Mouse (Mus musculus) embryonic fibroblast, embryonic 13.5 days (primary cell): ENCODE measurements around the gene Strip1. TPM values are rescaled to one million over a fixed set of nuclear protein-coding genes. Genes with fewer than 3 reads are reported as not detected.

Experiments used
- H3K27ac ChIP-seq: 2 replicates; pipeline ENCODE4 v1.5.1; 2012; ENCODE audit warnings: low read length, control low read depth, inconsistent platforms; ENCODE audit not compliant: insufficient read depth
- H3K4me1 ChIP-seq: 2 replicates; pipeline ENCODE4 v1.6.1; 2011; ENCODE audit warnings: low read length; ENCODE audit not compliant: control insufficient read depth, insufficient read depth
- H3K4me3 ChIP-seq: 2 replicates; pipeline ENCODE4 v1.5.1; 2011; ENCODE audit warnings: mild to moderate bottlenecking, control low read depth, low read length; ENCODE audit not compliant: insufficient read depth
- CTCF ChIP-seq: IDR thresholded peaks from 2 replicates; pipeline ENCODE4 v1.5.1; 2011; ENCODE audit warnings: mild to moderate bottlenecking, control low read depth, low read length, moderate library complexity, borderline replicate concordance; ENCODE audit not compliant: insufficient read depth
- POLR2A ChIP-seq: IDR thresholded peaks from 2 replicates; pipeline ENCODE4 v1.6.1; 2011; ENCODE audit warnings: low read depth, mild to moderate bottlenecking, control low read depth, low read length, moderate library complexity
- polyA plus RNA-seq: library from polyadenylated mRNA; stranded (reverse); fragments of >200 nt; gene quantifications from 2 replicates; pipeline ENCODE4 v1.2.4, GENCODE M21; 2011; ENCODE audit warnings: low read depth; ENCODE audit not compliant: missing spikeins, insufficient read length

Strip1 gene
- 39.1 and 41.7 TPM in 2 replicates for polyA plus RNA-seq

- Histone ChIP-seq H3K27ac (peak within 1 kb of the TSS; percentile 74), H3K4me1 (0 out of 2 replicates have a peak, but pooled peaks cover 2% of the 10 kb centered on the region), H3K4me3 (peak within 1 kb of the TSS; percentile 91)
- TF ChIP-seq CTCF (no peak), POLR2A (peak; percentile 93)
These were observed at the start of gene Strip1 for GRCm38 (mm10) chr3:107631523-107631958. Gene Strip1 (minus strand): TSS chr3:107631694.

- no peak for TF ChIP-seq CTCF
- TF ChIP-seq POLR2A = no peak
- Histone ChIP-seq H3K27ac (0 out of 2 replicates have a peak overlapping the region, but pooled peaks have one; percentile 2), H3K4me3 (no peak overlapping the region), H3K4me1 (peaks cover 22% of the 10 kb centered on the region)
These were observed 49.5 kb upstream of the Strip1 start for GRCm38 (mm10) chr3:107680790-107681576.

- no peak overlapping the region for H3K4me3 ChIP-seq
- H3K27ac ChIP-seq = no peak overlapping the region
- H3K4me1 ChIP-seq = peaks cover 2% of the 10 kb centered on the region; the same call in 1 of the 2 replicates
- TF ChIP-seq POLR2A (no peak), CTCF (no peak)
These were observed 40.0 kb upstream of the Strip1 start for GRCm38 (mm10) chr3:107671509-107671908.

DNA sequence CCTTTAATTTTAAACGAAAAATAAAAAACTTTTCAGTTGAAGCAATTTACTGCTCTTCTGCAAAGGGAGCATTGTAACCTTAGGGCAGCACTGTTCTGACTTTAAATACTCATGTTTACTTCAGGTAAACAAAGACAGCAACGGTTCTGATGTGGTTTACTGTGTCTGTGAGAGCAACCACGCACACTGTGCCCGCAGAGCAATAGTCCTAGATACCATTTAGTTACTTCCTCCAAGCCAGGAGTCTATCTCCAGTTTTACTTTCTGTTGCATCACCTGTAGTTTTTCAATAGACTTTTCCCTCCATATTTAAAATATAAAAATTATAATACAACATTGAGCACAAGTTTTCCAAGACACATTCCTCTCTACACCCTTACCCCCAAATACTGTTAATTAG is 39.0 kb upstream of the Strip1 start:
- peaks cover 2% of the 10 kb centered on the region; the same call in 1 of the 2 replicates for H3K4me1 ChIP-seq
- H3K27ac ChIP-seq = no peak overlapping the region
- TF ChIP-seq POLR2A = no peak
- TF ChIP-seq CTCF = no peak
- no peak overlapping the region for H3K4me3 ChIP-seq

- 0 out of 2 replicates have a peak, but pooled peaks cover 2% of the 10 kb centered on the region for H3K4me1 ChIP-seq
- H3K4me3 ChIP-seq = no peak overlapping the region
- H3K27ac ChIP-seq = no peak overlapping the region
- TF ChIP-seq CTCF (no peak), POLR2A (no peak)
These were observed 37.3 kb upstream of the Strip1 start for GRCm38 (mm10) chr3:107668786-107669185.

DNA sequence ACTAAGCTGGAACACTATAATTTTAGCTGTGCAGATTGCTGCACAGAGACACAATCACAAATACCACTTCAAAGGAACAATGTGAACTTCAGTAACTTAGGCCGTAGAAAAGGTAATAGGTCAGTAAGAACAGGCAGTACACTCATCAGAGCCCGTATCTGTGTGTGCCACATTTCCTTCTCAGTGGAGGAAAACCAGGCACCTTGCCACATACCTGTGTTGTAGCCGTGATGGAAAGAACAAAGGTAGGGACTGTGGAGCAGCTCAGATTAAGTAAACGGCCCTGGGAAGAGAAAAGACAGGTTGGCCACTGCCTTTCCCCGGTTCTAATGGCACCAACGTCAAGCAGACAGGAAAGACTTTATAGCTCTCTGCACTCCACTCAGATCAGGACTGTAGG is 35.9 kb upstream of the Strip1 start:
- no peak for TF ChIP-seq CTCF
- no peak for TF ChIP-seq POLR2A
- H3K4me1 ChIP-seq = 0 out of 2 replicates have a peak, but pooled peaks cover 2% of the 10 kb centered on the region
- no peak overlapping the region for H3K27ac ChIP-seq
- no peak overlapping the region for H3K4me3 ChIP-seq

GRCm38 (mm10) chr3:107664641-107665040 is 33.1 kb upstream of the Strip1 start:
- H3K4me3 ChIP-seq = no peak overlapping the region
- no peaks in the 10 kb centered on the region for H3K4me1 ChIP-seq
- H3K27ac ChIP-seq = no peak overlapping the region
- no peak for TF ChIP-seq CTCF
- no peak for TF ChIP-seq POLR2A

DNA sequence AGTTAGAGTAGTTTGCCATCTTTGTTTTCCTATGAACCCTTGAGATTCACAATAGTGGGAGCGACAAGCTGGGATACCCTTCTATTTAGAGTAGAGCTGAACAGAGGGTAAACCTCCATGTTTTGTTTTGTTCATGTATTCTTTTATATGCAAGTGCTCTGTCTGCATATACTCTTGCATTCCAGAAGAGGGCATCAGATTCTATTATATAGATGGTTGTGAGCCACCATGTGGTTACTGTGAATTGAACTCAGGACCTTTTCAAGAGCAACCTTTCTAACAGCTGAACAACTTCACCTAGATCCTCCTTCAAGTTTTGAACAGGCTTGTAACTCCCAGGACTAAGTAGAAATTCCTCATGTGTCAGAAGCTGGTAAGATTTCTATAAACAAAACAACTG is 27.5 kb upstream of the Strip1 start:
- TF ChIP-seq CTCF = no peak
- no peak for TF ChIP-seq POLR2A
- Histone ChIP-seq H3K4me3 (no peak overlapping the region), H3K4me1 (no peaks in the 10 kb centered on the region), H3K27ac (no peak overlapping the region)

- H3K4me3 ChIP-seq = no peak overlapping the region
- no peaks in the 10 kb centered on the region for H3K4me1 ChIP-seq
- peak overlapping the region; percentile 57; the same call in 1 of the 2 replicates for H3K27ac ChIP-seq
- no peak for TF ChIP-seq CTCF
- TF ChIP-seq POLR2A = no peak
These were observed 25.4 kb upstream of the Strip1 start for GRCm38 (mm10) chr3:107656888-107657287.

DNA sequence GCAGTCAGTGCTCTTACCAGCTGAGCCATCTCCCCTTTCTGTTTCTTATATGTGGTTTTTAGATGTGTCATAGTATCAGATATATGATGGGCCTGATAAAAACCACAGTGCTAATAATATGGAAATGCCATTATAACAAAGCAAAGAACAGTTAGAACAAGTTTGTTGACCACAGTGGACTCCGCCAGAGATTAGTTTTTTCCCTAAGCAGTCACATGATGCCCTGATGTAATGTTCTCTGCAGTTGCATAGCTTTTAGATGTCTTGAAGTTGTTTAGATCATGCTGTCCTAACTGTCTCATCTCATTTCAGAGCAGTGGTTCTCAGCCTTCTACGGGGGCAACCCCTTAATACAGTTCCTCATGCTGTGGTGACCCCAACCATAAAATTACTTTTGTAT is 24.7 kb upstream of the Strip1 start:
- peak overlapping the region; percentile 57 for H3K27ac ChIP-seq
- no peaks in the 10 kb centered on the region for H3K4me1 ChIP-seq
- H3K4me3 ChIP-seq = no peak overlapping the region
- TF ChIP-seq CTCF (no peak), POLR2A (no peak)
